Mouse (Mus musculus) C2C12 (cell line): ENCODE data around the gene Taf10.

Experiments
- CEBPB ChIP-seq: IDR thresholded peaks from one replicate; pipeline ENCODE4 v1.6.1; 2011; ENCODE audit warnings: low read depth, mild to moderate bottlenecking, control low read depth, moderate library complexity
- CTCF ChIP-seq: IDR thresholded peaks from one replicate; pipeline ENCODE4 v1.5.1; 2011; ENCODE audit not compliant: control insufficient read depth, insufficient read depth, insufficient read length
- MAX ChIP-seq: IDR thresholded peaks from one replicate; pipeline ENCODE4 v1.6.1; 2011; ENCODE audit warnings: mild to moderate bottlenecking, control low read depth
- MYOD1 ChIP-seq: IDR thresholded peaks from one replicate; pipeline ENCODE4 v1.6.1; 2011; ENCODE audit warnings: low read depth; ENCODE audit not compliant: control insufficient read depth, insufficient read length
- MYOG ChIP-seq: IDR thresholded peaks from one replicate; pipeline ENCODE4 v1.6.1; 2011; ENCODE audit not compliant: control insufficient read depth, insufficient read length; ENCODE audit errors: extremely low read depth
- USF1 ChIP-seq: IDR thresholded peaks from one replicate; pipeline ENCODE4 v1.6.1; 2011; ENCODE audit warnings: low read depth, mild to moderate bottlenecking, control low read depth, moderate library complexity

- no peak for TF ChIP-seq MYOG
- TF ChIP-seq CTCF: no peak
- TF ChIP-seq USF1: no peak
- no peak for TF ChIP-seq MAX
- TF ChIP-seq MYOD1: no peak
- TF ChIP-seq CEBPB: no peak
Measured at GRCm38 (mm10) chr7:105736911-105737521, 7.1 kb downstream of the Taf10 start, which contains the start of gene Rrp8.
